In the genomic region with DNA sequence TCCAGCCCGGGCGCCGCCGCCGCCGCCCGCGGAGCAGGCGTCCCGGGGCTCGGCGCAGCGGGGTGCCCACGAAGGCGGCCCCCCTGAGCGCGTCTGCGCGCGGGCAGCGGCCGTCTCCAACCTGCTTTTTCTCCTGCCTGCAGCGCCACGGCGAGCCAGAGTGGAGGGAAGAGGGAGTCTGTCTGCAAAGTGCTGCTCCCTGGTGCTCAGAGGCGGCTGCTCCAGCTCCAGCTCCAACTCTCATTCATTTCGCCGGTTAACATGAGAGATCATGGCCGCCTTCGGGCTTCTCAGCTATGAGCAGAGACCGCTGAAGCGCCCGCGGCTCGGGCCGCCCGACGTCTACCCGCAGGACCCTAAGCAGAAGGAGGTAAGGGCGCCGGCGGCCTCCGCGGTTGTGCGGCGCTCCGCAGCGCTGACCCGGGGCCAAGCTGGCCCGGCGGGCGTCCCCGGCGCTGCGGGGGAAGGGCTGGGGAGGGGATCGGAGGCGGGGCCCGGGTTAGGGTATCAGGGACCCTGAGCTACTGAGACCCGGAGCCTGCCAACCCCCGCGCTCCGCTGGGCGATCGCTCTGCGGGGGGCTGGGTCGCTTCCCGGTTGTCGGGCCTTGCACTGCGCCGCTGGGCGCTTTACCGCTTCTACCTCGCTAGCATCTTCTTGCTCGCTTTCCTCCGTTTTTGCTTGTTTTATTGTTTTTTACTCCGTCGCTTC, we compare ENCODE assay signal across 8 mouse cellular contexts. TPM values are rescaled to one million over a fixed set of nuclear protein-coding genes. Genes with fewer than 3 reads are reported as not detected.
DNase-seq lines count a peak whose midpoint lies in the region; ATAC-seq lines count a peak whose summit lies in the region.

No protein-coding gene starts in this region.

- WGBS in hindbrain, embryonic 14.5 days: under 1% methylated on average over 67 of the region's 77 CpGs

- no peaks in the 10 kb centered on the region for H3K27me3 ChIP-seq in hindbrain, embryonic 14.5 days (ENCODE audit: control insufficient read depth, insufficient read depth, low read length)

- peak overlapping the region; percentile 65 for H3K4me2 ChIP-seq in hindbrain, embryonic 14.5 days (replicated peaks)

- peak; percentile 88 for ATAC-seq in hindbrain, embryonic 14.5 days (ENCODE audit: low FRiP score)

- peak overlapping the region; percentile 90 for H3K27ac ChIP-seq in hindbrain, embryonic 14.5 days

- H3K9ac ChIP-seq in hindbrain, embryonic 14.5 days: peak overlapping the region; percentile 87

- peaks cover 11% of the 10 kb centered on the region; the same call in 1 of the 2 replicates for H3K4me1 ChIP-seq in hindbrain, embryonic 14.5 days (replicated peaks; ENCODE audit: control insufficient read depth, insufficient read depth, low read length)

- no peaks in the 10 kb centered on the region for H3K9me3 ChIP-seq in hindbrain, embryonic 14.5 days (ENCODE audit: control insufficient read depth, low read length)

- peak overlapping the region; percentile 89 for H3K4me3 ChIP-seq in hindbrain, embryonic 14.5 days (replicated peaks; ENCODE audit: low read length)

- no peaks in the 10 kb centered on the region for H3K36me3 ChIP-seq in hindbrain, embryonic 14.5 days (replicated peaks; ENCODE audit: control insufficient read depth, insufficient read depth)

- peak; percentile 42 for DNase-seq in WW6 (ENCODE audit: low read depth, low spot score)
- peak; percentile 79 to 83 for DNase-seq in cerebellum, postnatal 14 days
- peak; percentile 77 to 78 for DNase-seq in frontal cortex, postnatal 14 days (ENCODE audit: low spot score in 2 of 2)
- peak; percentile 77 for DNase-seq in hindbrain, embryonic 14.5 days (ENCODE audit: low spot score)
- peak; percentile 51 to 76 for DNase-seq in left cerebral cortex, adult 9 months (ENCODE audit: low spot score in 2 of 2)
- peak; percentile 41 for DNase-seq in lung, postnatal 36 days
- peak; percentile 91 to 93 for DNase-seq in right cerebral cortex, postnatal 10 days (ENCODE audit: low spot score in 2 of 2)
- DNase-seq in yolk sac, embryonic 10.5 days (ENCODE audit: low spot score): peak; percentile 75

RNA-seq across cellular contexts. Expression of a gene that starts 1.3 kb away (rescaled TPM):
- 7.4 and 8.7 TPM in 2 replicates for polyA plus RNA-seq in hindbrain, embryonic 14.5 days (2014; fragmentation: Nextera tagmentation; extraction: Ambion mirVana)

Comparison
In these comparisons a context has a peak if more than half of its experiments do, and no peak if none do; other contexts are left out.
1. Peak in every context shown above with its lines: DNase-seq, ATAC-seq, H3K4me3 ChIP-seq and H3K27ac ChIP-seq.
2. DNase-seq: peak in every context shown above with its lines; median percentile 92 in right cerebral cortex, postnatal 10 days; 81 in cerebellum, postnatal 14 days; 78 in frontal cortex, postnatal 14 days; 77 in hindbrain, embryonic 14.5 days; 75 in yolk sac, embryonic 10.5 days; 64 in left cerebral cortex, adult 9 months; 42 in WW6; 41 in lung, postnatal 36 days.